Mouse (Mus musculus) stomach, postnatal 0 days (tissue): Measurements from ENCODE around the gene Osbp2.

Source experiments
- CTCF ChIP-seq: IDR thresholded peaks from 2 replicates; pipeline ENCODE4 v1.5.1; 2016; ENCODE audit warnings: antibody characterized with exemption, low read depth, mild to moderate bottlenecking, moderate library complexity
- EP300 ChIP-seq: optimal IDR thresholded peaks from 2 replicates; pipeline ENCODE3; 2016; ENCODE audit warnings: antibody characterized with exemption

DNA sequence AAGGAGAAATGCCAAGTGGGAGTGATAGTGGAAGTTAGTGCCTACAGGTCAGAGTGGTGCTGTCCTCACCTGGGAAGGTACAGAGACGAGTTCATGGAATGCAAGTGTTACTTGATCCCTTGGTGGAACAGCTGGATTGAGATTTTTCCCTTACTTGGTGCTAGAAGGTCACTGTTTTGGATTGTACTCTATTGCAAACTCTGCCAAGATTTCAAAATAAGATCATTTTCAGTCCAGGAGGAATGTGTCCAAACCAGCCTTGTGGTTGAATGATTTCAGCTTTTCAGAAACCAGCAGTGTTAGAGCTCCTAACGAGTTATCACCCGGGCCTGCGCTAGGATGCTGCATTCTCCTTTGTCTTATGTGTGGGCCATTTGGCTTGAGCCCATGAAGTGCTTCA, 189.2 kb downstream of the Osbp2 start:
- TF ChIP-seq CTCF (no peak), EP300 (no peak)
